Mouse (Mus musculus) heart, postnatal 0 days (tissue): ENCODE results near the gene Lrrc28.

Source experiments
- CTCF ChIP-seq: IDR thresholded peaks from 2 replicates; pipeline ENCODE4 v1.5.1; 2016; ENCODE audit warnings: antibody characterized with exemption, control low read depth, low read depth
- EP300 ChIP-seq: IDR thresholded peaks from 2 replicates; pipeline ENCODE4 v1.6.1; 2016; ENCODE audit warnings: antibody characterized with exemption, low read depth

DNA sequence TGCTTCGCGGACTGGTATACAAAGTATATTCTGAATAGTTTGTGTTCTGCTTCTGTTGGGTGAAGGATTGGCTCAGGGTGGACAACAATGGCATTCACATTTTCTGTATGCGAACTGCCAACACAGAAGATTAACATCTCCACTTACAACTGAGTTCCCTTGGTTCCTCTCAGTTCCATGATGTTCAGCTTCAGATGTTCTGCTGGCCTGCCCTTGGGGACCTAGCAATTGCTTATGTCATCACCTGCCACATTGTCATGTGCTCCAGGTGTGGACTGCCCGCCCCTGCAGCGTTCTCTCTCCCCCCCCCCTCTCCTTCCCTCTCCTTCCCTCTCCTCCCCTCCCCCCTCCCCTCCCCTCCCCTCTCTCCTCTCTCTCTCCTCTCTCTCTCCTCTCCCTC is 58.6 kb downstream of the Lrrc28 start:
- TF ChIP-seq CTCF: no peak
- no peak for TF ChIP-seq EP300
